Mouse (Mus musculus): ENCODE measurements around the gene Rcbtb2.

GRCm38 (mm10) chr14:73107371-73107770 lies 15.5 kb upstream of the Rcbtb2 start:
- TF ChIP-seq POLR2A (IDR thresholded peaks at IDR 0.05; ENCODE audit: borderline replicate concordance, extremely low read depth, low read depth, low read length) (no peak), CTCF (IDR thresholded peaks at IDR 0.05; ENCODE audit: insufficient read depth, low read length) (no peak)
